Mouse (Mus musculus) megakaryocyte, embryonic 14.5 days (primary cell): ENCODE measurements at regions not wholly inside any gene's neighbourhood (a gene's known extent, or its start where the extent isn't known, plus 50 kb on each side); places are given as distances from the start of the nearest gene placed in this dataset.

Experiments used
- FLI1 ChIP-seq: IDR thresholded peaks from 2 replicates; pipeline ENCODE4 v1.6.1; 2012; ENCODE audit warnings: low read length, inconsistent platforms, mixed read lengths
- GATA1 ChIP-seq: IDR thresholded peaks from 3 replicates; pipeline ENCODE4 v1.6.1; 2012; ENCODE audit warnings: mixed read lengths, low read length, inconsistent platforms, borderline replicate concordance

DNA sequence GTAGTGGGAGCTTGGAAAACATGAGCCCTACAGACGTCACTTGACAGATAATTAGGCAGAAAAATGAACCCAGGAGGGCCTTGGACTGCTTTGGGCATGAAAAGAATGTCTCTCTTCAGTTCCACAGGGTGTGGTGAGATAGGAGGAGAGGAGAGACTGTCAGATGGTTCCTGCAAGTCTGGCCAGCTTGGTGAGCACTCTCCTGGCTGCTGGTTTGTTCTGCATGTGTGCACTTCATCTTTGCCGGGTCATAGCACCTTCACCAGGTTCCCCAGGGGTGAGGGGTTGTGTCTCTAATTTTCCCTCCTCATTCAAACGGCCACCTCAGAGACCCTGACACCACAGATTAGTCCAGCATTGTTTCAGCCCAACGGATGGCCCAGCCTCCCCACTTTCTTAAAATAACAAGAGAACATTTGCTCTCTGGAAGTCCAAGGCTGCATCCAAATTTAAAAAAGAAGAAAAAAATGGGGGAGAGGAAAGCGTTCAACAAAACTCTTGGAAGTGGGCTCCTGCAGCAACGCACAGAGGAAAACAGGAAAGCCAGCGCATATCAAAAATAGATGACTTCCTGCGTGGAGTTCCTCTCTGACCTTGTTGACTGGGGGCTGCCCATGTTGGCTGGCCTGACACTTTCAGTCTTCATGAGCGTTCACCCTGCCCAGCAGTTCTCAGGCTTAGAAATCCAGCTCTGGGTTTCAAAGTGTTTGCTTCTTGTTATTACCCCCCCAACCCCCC, 101.2 kb downstream of the Kdr start:
- no peak for TF ChIP-seq FLI1
- no peak for TF ChIP-seq GATA1
